Mouse (Mus musculus) left cerebral cortex, postnatal 36 days (tissue): ENCODE data around the gene Krt7. TPM values are rescaled to one million over a fixed set of nuclear protein-coding genes. Genes with fewer than 3 reads are reported as not detected.

ENCODE experiments used
- DNase-seq, 2 experiments: peaks; one replicate each; pipeline ENCODE4 v3.0.0; 2021 to 2022; ENCODE audit warnings: low spot score in 2 of 2, mixed read lengths in 1 of 2
- intact Hi-C: fragments of 180-260 bp; cut with DNase I; formaldehyde crosslinking; loops from one replicate; pipeline ENCODE4 v1.15.1; 2025
- total RNA-seq, 2 experiments: library from RNA; stranded (reverse); gene quantifications; 2 replicates each; pipeline ENCODE4 v1.2.3; 2021

Gene Krt7
- under 1 TPM in 1 of 2 experiments, not detected in 1; 0.07 TPM for total RNA-seq

DNA sequence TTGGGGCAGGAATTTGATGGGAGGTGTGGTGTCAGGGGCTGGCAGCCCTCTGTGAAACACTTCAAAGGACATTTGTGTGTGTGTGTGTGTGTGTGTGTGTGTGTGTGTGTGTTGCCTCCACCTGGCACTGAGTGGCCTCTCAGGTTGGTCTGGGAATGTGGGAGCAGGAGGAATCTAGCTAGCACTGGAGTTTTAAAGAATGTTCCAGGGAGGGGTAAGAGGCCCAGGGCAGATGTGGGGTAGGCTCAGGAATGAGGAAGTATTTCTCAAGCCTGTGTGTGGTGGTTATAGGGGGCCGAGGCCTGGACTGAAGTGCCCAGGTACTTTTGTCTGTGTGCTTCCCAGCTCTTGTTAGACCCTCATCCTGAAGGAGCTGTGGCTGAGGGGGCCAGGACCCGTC lies at the start of gene Krt7:
Krt7 (plus strand) TSS at position 269 of the 400 bp plus-strand sequence.
- DNase-seq, result no peak
- intact Hi-C loops, result no loop called here

DNA sequence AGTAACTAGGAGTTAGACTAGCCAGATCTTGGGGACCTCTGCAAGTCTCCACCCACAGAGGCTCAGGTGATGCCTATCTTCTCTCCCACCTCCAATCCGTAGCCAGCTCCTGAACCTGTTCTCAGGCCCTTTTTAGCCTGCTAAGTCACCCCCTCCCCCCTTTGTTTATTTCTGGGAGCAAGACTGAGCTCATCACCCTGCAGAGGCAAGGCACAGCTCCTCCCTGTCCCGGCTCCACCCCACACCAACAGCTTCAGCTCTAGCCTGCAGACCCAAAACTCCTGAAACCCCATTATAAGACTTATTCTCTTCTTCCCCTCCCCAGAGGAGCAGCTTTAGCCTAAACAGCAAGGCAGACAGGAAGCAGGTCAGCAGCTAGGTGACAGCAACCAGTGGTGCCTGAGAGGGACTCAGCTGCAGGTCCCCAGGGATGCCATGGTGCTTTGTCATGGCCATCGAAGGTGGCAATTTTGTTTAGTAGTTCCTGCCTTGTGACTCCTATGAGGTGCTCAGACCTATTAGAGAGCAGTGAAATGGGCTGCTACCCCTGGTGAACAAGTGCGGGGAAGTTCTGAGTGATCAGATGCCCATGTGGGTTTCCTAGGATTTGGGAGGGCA lies 48.3 kb upstream of the Krt7 start:
- intact Hi-C loops, result no loop called here
- DNase-seq, result no peak

DNA sequence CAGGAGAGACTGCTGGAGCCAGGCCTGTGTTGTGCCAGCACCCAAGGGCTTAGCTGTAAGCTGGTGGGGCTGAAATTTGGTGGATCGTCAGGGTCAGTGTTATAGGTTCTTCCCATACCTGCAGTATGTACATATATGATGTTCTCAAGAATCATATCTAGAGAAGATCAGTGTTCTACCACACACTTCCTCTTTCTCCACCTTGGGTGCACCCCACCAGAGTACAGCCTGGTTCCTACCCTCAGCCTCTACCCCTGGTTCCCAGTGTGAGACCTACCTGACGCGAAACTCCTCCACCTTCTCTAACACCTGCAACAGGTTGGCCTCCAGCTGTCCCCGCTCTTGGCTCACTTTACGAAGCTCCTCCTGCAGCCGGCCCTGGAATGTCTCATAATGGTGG lies 46.9 kb upstream of the Krt7 start:
- intact Hi-C loops, result no loop called here
- no peak for DNase-seq

DNA sequence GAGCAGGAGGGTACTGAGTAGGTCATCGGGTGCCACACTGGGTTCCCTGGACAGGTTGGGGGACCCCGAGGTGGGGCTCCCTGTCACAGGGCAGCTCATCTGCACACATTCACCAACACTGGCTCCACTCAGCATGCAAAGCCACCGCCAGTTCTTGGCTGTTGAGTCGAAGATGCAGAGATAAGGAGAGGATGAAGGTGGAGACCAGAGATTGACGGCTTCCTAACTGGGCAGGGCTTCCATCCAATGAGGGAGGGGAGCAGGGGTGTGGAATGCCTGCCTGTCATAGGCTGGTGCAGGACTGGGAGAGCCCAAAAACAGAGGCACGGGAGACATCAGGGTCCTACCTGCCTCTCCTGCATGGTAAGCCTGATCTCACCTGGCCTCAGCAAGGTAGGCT lies 46.4 kb upstream of the Krt7 start:
- intact Hi-C loops, result no loop called here
- DNase-seq, result no peak

DNA sequence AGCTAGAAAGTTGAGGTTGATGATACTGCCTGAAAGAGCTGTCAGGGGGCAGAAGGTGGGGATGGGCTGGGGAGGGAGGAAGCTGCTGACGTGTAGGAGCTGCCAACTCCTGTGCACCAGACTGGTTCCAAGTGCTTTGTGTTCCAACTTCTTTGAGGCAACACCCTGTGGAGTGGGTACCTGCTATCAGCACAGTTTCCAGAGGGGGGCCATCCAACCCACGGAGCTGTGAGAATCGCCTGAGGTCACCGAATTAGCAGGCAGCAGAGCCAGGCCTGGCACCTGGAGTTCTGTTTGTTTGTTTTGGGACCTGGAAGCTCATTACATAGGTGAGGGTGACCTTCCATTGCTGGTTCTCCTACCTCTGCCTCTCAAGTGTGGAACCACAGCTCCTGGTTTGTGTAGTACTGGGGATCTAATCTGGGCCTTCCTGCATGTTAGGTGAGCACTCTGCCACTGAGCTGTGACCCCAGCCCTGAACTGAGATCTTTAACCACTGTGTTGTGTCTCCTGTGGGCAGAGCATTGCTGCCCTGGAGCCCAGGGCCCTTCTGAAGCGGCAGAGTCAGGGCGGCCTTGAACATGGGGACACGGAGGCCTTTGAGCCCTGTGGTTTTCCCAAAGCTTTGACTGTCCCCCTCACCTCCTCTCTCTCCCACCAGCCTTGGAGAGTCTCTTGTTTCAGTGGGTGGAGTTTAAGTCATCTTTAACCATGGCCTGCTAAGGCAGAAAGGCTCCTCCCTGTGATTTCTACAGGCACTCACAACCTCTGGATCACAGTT lies 45.8 kb upstream of the Krt7 start:
- DNase-seq, result no peak
- intact Hi-C loops, result no loop called here

DNA sequence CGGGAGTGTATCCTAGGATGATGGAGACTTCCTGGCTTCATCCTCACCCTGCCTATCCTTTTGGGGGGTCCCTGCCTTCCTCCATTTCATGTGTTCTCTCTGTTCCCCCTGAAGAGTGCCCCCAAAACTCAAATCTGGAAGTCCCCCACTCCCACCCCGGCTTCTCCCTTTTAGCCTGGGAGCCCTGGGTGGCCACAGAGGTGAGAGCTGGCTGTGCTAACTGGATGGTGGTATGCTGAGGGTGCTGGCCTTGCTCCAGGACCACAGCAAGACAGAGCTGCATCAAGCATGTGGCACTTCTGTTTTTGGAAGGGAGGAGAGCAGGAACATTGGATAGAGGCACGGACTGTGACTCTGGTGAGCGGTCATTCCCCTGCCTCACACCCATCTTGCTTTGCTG lies 45.1 kb upstream of the Krt7 start:
- no peak for DNase-seq
- intact Hi-C loops, result no loop called here

DNA sequence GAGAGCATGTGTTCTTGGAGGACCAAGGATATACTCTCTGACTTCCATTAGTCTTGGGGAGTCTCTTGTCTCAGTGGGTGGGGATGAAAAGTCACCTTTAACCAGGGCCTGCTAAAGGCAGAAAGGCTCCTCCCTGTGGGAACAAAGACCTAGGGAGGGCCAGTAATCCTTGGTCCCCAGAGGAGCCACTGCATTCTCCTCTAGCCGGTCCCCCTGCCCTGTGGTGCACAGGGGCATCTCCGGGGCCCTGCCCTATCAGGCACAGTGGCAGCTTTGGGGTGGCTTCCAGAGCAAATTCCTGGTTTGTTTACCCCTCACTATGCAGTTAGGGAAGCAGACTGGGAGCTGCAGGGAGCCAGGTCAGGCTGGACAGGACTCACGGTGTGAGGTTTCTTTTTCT lies 44.4 kb upstream of the Krt7 start:
- intact Hi-C loops, result no loop called here
- no peak for DNase-seq

DNA sequence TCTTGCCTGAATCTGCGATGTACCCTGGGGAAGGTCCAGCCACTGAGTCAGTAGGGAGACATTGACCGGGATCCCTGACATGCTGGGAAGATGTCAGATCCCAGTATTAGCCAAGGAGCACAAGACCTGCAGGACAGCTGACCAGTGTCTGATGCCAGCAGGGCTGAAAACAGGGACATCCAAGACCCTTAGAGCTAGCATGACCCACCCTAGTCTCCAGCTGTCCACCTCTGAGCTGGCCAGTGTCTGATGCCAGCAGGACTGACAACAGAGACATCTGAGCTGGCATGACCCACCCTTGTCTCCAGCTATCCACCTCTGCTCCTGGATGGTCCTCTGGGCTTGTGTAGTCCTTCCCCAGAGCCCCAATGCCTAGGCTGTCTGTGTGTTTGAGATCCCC lies 43.9 kb upstream of the Krt7 start:
- DNase-seq, result no peak
- intact Hi-C loops, result no loop called here

DNA sequence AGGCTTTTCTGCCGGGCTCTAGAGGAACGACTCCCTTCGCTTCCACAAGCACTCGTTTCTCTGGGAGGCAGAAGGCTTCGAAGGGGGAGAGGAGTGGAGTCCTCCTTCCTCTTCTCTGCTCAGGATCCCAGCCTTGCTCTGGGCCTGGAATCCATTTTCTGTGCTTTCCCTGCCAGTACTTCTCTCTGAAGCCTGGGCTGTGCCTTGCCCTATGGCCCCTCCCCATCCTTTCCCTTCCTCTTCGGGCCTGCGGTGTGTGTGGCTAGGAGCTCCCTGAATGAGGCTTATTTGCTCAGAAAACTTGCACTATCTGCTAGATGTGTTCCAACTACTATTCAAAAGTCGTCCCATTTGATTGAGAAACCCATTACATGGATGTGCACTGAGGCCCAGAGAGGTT lies 43.3 kb upstream of the Krt7 start:
- no peak for DNase-seq
- intact Hi-C loops, result no loop called here

DNA sequence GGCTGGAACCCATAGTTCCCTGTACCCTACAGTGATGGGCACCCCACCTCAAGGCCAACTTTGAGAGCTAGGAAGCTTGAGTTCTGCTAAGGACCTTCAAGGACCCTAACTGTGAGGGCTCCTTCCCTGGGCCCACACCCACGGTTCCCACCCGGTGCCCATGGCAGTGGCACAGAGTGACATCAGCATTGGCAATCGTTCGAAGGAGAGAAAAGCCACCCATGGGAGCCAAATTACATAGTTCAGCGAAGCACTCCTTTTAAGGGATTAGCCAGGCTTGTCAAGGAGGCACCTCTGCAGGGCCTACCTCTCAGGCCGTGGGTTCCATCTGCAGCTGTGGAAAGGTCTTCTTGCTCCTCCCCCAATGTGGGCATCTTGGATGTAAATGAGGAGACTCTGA lies 42.8 kb upstream of the Krt7 start:
- DNase-seq, result no peak
- intact Hi-C loops, result no loop called here

DNA sequence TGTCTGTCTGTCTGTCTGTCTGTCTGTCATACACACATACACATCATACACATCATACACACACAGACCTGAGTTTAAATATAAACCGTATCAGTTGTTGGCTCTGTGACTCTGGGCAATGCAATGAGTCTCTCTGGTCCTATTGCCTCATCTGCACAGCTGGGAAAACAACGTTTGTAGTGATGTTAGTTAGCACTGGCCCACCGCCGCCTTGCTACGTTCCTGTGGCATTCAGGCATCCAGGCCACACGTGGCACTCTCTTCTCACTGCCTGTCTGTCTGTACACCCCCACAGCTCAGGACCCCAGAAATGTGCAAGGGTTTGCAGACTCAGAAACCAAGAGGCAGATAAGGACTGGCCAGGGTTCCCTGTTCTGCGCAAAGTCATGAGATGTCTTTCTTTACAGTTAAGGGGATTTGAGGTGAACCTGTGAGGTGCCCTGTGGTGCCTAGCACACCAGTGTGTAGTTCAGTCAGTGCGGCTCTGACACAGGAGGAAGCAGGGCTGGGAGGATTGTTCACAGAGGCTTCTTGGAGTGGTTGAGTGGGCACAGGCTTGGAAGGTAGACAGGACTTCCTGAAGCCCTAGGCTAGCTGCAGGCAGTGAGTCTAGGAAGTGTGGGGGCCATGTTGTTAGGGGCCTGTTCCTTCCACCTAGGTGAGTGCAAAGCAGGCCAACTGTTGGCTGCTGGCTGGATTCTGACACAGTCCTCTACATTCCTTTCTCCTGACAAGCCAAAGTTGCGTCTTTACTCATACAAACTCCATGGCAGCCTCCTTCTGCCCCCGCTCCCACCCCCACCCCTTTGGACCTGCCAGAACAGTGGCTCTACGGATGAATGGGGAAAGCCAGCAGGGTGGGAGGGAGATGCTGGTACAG lies 42.1 kb upstream of the Krt7 start:
- intact Hi-C loops, result no loop called here
- DNase-seq, result no peak

DNA sequence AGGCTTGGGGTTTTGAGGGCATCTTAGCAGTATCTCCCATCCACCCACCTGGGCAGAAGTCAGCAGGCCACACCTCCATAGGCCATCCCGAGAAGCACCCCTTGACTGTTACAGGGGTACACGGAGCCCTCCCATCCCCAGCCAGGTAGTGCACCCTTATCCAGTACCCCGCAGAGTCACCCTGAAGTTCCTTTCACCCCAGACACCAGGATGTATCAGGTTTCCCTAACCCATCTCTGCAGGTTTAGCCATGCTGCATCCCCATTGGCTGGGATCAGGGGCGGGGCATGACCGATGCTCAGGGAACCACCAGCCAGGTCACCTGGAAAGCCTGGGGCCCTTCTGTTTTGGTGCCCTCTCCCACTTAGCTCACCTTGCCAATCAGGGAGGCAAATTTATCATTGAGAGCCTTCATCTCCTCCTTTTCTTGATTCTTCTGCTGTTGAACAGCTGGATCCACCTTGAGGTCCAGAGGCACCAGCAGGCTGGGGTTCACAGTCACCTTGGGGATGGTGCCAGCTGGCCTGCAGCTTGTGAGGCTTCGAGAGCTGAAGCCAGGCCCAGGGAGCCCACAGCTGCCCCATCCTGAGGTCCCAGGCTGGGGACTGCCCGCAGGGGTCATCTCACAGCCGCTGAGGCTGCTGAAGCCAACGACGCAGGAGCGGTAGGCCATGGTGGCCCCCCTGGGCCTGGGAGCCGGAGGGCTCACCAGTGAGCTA lies 41.3 kb upstream of the Krt7 start:
- no peak for DNase-seq
- intact Hi-C loops, result no loop called here

DNA sequence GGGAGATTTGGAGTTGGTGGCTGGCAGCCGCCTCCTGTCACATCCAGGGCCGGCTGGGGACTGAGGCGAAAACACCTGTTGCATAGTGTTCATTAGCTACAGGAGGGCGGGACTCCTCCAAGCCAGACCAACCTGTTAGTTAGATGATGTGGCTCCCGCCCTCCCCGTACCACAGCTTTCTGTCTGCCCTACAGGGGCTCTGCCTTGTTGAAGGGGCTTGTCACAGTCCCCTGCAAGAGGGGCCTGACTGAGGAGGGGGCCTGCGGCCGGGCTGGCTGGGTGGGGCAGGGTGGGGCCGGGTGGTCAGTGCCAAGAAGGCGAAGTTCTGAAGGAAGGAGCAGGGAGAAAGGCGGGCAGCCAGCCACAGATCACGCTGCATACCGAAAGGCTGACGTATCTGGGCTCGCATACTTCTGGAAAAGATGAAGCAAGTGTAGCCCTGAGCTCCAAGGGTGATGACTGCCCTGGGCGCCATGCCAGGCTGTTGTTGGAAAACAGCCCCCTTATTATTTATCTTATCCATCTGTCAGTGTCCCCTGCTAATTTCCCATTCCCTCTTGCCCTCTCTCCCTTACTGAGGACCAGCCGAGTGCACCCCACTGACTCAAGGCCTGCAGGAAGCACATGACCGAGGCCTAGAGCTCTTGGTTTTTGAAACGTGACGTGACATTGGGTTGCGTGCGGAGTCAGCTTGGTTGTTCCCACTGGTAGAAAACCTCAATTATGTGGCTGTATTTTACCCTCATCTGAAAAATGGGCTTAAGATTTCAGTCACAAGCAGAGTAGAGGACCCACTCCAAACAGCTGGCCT lies 40.5 kb upstream of the Krt7 start, which contains the start of gene Krt80:
Krt80 (minus strand) TSS at position 62 of the 811 bp plus-strand sequence.
- intact Hi-C loops, result no loop called here
- no peak for DNase-seq

DNA sequence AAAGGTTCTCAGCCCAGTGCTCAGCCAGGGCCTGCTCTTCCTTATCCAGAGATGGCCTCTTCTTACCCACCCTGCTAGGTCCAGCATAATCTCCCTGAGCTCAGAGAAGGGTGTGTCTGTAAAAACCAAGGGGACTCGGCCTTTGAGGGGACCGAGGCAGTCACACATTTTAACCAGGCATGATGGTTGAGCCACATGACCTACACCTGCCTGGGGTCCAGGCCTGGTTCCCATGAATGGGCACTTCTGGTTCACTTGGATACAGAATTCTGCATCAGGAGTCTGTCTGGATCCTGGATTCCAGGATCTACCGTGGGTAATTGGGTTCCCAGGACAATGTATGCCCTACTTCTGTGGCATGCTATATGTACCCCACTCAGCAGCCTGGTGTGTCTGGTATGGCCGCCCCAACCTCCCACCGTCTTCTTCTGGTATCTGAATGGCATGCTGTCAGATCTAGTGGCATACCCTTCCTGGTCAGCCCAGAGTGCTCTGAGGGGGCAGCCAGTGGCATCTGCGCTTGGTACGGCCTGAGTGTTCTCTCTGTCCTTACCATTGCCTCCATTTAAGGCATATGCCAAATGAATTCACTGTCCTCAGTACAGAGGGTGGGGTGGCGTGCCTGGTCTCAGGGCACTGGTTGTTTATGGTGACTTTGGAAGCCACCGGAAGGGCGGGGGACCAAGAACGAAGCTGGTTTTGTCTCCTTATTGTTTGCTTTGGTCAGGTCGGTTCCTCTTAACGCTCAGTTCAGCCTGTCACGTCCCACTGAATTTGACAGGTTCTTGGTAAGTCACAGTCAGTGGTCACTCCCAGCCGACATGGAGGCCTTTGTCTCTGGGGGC lies 39.5 kb upstream of the Krt7 start:
- DNase-seq, result no peak
- intact Hi-C loops, result no loop called here

DNA sequence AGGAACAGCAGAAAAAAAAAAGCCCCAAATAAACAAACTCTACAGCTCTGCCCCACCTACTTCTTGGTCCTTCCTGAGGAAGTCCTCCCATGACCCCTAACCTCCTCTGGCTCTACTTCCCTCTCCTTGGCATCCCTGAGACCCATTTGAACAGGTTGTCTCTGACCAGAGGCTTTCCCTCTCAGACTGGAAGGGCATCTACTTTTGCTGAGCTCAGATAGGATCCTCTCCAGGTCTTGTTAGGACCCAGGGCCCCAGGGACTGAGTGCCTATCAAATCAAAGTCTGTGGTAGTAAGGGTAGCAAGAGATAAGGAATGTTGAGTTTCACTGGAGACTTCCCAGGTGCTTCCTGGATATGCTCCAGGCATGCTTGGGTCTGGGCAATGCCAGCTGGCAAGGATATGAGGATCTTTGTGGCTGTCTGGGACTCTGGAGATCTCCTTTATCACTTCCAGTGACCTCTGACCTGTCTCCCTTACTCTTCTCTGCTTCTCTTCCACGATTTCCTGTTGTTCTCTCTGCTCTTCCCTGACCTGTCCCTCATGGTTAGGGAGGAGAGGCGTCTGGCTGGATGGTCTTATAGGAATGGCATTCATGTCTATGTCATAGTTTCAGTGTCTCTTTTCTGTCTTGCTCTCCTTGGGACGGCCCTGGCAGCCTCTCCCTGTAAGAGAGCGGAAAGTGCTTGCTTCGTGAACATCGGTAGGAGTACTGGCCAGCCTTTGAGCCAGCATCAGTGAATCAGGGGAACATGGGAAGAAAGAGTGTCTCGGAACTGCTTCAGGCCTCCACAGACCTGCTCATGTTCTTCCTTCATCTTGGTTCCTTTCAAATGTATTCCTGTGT lies 38.5 kb upstream of the Krt7 start:
- intact Hi-C loops, result no loop called here
- no peak for DNase-seq

DNA sequence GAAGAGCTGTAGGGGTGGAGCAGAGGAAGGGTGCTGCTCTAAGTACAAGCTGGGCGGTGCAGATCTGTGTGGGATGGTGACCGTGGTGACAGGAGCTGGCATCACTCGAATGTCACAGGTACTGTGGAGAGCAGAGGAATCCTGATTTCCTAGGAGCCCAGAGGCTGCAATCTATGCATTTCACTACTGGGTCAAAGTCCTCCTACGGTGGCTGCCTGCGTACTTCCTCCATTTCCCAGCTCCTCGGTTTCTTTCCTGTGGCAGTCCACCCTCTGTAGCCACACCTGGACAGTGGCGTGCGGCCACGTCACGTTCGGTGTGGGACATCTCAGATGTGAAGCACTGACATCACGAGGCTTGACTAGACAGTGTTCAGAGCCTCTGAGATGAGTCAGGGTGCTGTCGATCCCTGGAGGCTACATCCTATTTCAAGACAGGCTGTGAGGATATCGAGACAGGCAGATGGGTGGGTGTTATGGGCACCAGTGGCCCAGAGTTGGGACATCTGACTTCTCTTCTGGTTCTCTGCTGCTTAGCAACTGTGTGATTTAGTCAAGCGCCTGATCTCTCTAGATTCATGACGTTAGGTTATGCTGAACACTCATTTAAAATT lies 37.5 kb upstream of the Krt7 start:
- intact Hi-C loops, result no loop called here
- no peak for DNase-seq

DNA sequence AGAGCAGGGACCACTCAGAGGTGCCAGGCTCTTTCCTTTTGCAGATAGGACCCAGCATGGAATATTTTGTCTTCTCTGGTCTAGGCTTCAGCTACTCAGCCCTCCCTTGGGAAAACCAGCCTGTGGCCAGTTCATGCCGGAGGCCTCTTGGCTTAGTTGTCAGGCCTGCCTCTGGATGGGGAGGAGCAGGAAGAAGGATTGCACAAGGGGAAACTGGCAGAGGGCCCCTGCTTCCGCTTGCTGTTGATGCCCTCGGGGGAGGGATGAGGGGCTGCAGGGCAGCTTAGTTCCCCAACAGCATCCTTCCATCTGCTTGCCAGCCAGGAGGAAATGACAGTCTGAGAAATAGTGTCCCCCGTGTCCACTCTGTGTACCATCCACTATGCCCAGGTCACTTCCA lies 36.0 kb upstream of the Krt7 start:
- no peak for DNase-seq
- intact Hi-C loops, result no loop called here
